Mouse (Mus musculus) kidney, adult 2 months (tissue): Measurements from ENCODE around the gene Peg10. TPM values are rescaled to one million over a fixed set of nuclear protein-coding genes. Genes with fewer than 3 reads are reported as not detected.
A peak's percentile ranks its signal among the peaks of the same experiment; 100 is the strongest.
"Not testable (repeated sequence)": the region's sequence is repeated elsewhere in the genome, so short reads cannot be mapped to it uniquely, and the experiment has no call there.

ENCODE experiments used
- DNase-seq: peaks from one replicate; pipeline ENCODE4 v3.0.0; 2021
- H3K27ac ChIP-seq: fragments of 200-500 bp; 2 replicates; pipeline ENCODE4 v1.5.1; 2012; ENCODE audit warnings: low read depth, low read length, control low read depth, inconsistent platforms; ENCODE audit not compliant: insufficient read depth
- H3K27me3 ChIP-seq: fragments of 200-500 bp; replicated peaks from 2 replicates; pipeline ENCODE4 v1.6.1; 2012; ENCODE audit warnings: mild to moderate bottlenecking, moderate library complexity, low read length, inconsistent platforms; ENCODE audit not compliant: control insufficient read depth, insufficient read depth
- H3K36me3 ChIP-seq: fragments of 200-500 bp; 2 replicates; pipeline ENCODE4 v1.6.1; 2012; ENCODE audit warnings: mild to moderate bottlenecking, moderate library complexity, low read length, inconsistent platforms; ENCODE audit not compliant: control insufficient read depth, insufficient read depth
- H3K4me1 ChIP-seq: fragments of 200-500 bp; 2 replicates; pipeline ENCODE4 v1.6.1; 2011; ENCODE audit warnings: low read length; ENCODE audit not compliant: control insufficient read depth, insufficient read depth
- H3K4me3 ChIP-seq: fragments of 200-500 bp; 2 replicates; pipeline ENCODE4 v1.5.1; 2011; ENCODE audit warnings: mild to moderate bottlenecking, low read depth, low read length, control low read depth; ENCODE audit not compliant: insufficient read depth
- CTCF ChIP-seq: fragments of 200-500 bp; conservative IDR thresholded peaks from 2 replicates; pipeline ENCODE4 v1.5.1; 2011; ENCODE audit warnings: low read depth, mild to moderate bottlenecking, control low read depth, low read length, moderate library complexity, mixed read lengths; ENCODE audit not compliant: insufficient read depth, insufficient read length
- POLR2A ChIP-seq: fragments of 200-500 bp; IDR thresholded peaks from one replicate; pipeline ENCODE4 v1.6.1; 2011; ENCODE audit warnings: low read depth, low read length, control low read depth
- WGBS: fragments of 180-500 bp; shearing (Covaris S2); methylation state at CpG from one replicate; pipeline ENCODE4 v1.1.7; 2018; 5-methylcytosine and 5-hydroxymethylcytosine counted together
- polyA plus RNA-seq: library from polyadenylated mRNA; depleted of rRNA; stranded (reverse); fragments of >200 nt; gene quantifications from 2 replicates; pipeline ENCODE4 v1.2.3, GENCODE M21; 2012

Gene Peg10
- polyA plus RNA-seq, 1 experiment: 0.27 TPM

DNA sequence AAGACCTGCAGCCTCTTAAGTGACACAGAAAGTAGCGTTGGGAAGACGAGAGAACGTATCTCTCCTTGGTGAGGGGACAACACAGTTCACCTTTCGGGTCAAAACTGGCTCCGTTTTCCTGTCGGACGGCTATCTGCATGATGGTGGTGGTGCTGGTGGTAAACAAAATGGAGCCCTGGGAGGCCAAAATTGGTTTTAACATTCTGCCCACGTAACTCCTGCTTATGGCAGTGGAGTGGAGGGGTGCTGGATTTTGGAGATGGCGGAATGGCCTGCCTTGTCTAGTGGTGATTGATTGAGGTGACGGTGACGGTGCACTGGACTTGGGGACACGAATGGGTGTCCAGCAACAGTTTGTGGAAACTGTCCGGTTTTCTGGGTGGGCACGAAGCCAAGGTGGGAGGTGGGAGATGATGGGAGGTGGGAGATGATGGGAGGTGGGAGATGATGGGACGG, 1.4 kb downstream of the Peg10 start:
- no peaks in the 10 kb centered on the region; the same call in 1 of the 2 replicates for H3K27me3 ChIP-seq

DNA sequence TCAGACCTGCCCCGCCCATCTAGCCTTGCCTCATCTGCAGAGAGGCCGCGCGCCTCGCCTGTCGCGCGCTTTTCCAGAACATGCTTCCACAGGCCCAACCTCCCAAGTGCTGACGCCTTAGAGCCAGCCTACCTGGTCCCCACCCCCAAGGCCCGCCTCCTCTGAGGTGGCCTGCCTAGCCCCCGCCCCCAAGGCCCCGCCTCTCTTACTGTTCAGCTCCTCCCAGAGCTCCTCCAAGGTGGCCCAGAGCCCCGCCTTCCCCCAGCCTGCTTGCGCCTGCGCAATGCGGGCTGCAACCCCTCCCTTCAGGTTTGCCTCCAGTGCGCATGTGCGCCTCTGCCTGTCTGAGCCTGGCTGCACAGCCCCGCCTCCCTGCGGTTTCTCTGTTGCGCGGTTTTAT, 2.0 kb downstream of the Peg10 start:
- H3K4me3 ChIP-seq: no peak overlapping the region
- WGBS: 46% methylated on average over 22 of the region's 22 CpGs
- TF ChIP-seq CTCF (no peak), POLR2A (no peak)
- H3K4me1 ChIP-seq: no peaks in the 10 kb centered on the region
- no peaks in the 10 kb centered on the region for H3K36me3 ChIP-seq
- H3K27ac ChIP-seq: no peak overlapping the region
- DNase-seq: peak; percentile 96
- no peaks in the 10 kb centered on the region; the same call in 1 of the 2 replicates for H3K27me3 ChIP-seq

More for the DNA sequence above, 1.4 kb downstream of the Peg10 start:
- H3K27ac ChIP-seq: no peak overlapping the region
- DNase-seq: no peak
- 51% methylated on average over 15 of the region's 15 CpGs for WGBS
- no peaks in the 10 kb centered on the region for H3K36me3 ChIP-seq
- TF ChIP-seq CTCF: no peak
- TF ChIP-seq POLR2A: no peak
- H3K4me3 ChIP-seq: peak overlapping the region; percentile 36; the same call in 1 of the 2 replicates
- H3K4me1 ChIP-seq: no peaks in the 10 kb centered on the region

DNA sequence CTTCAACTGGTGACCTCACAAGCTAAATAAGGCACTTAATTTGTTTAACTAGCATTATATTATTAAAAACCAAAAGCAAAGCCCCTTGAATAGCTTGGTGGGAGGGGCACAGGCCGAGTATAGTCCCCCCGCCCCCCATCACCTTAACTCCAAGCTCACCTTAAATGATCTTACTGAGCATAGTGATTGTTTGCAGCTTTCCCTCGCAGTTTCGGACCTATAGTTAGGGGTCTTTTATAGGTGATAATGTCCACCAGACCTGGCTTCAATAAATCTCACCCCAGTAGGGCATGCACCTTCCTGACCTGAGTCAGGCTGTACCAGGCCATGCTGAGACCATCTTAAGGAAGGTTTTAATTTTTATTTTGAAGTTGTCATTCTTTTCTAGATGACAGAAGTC, 4.2 kb downstream of the Peg10 start:
- no peak for DNase-seq
- TF ChIP-seq CTCF: no peak
- no peak for TF ChIP-seq POLR2A
- Histone ChIP-seq H3K27me3 (no peaks in the 10 kb centered on the region), H3K36me3 (no peaks in the 10 kb centered on the region), H3K27ac (no peak overlapping the region), H3K4me3 (no peak overlapping the region), H3K4me1 (no peaks in the 10 kb centered on the region)
- WGBS: 84% methylated on average over 4 of the region's 4 CpGs

DNA sequence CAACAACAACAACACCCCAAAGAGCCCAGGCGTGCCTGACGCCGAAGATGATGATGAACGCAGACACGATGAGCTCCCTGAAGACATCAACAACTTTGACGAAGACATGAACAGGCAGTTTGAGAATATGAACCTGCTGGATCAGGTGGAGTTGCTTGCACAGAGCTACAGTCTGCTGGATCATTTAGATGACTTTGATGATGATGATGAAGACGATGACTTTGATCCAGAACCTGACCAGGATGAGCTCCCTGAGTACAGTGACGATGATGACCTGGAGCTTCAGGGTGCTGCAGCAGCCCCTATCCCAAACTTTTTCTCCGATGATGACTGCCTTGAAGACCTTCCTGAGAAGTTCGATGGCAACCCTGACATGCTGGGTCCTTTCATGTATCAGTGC, 7.2 kb downstream of the Peg10 start:
- H3K4me1 ChIP-seq: no peaks in the 10 kb centered on the region
- no peak for DNase-seq
- TF ChIP-seq CTCF: no peak
- TF ChIP-seq POLR2A: no peak
- H3K4me3 ChIP-seq: no peak overlapping the region
- no peak overlapping the region for H3K27ac ChIP-seq
- no peaks in the 10 kb centered on the region for H3K36me3 ChIP-seq
- H3K27me3 ChIP-seq: no peaks in the 10 kb centered on the region
- 95% methylated on average over 10 of the region's 10 CpGs for WGBS

DNA sequence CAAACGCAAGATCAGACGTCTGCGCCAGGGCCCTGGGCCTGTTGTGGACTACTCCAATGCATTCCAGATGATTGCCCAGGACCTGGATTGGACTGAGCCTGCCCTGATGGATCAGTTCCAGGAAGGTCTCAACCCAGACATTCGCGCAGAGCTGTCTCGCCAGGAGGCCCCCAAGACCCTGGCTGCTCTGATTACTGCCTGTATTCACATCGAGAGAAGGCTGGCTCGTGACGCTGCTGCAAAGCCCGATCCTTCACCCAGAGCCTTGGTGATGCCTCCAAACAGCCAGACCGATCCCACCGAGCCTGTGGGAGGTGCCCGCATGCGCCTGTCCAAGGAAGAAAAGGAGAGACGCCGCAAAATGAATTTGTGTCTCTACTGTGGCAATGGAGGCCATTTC, 7.8 kb downstream of the Peg10 start:
- DNase-seq: no peak
- Histone ChIP-seq H3K4me3 (no peak overlapping the region), H3K27me3 (no peaks in the 10 kb centered on the region), H3K27ac (no peak overlapping the region), H3K4me1 (no peaks in the 10 kb centered on the region), H3K36me3 (no peaks in the 10 kb centered on the region)
- TF ChIP-seq CTCF (no peak), POLR2A (no peak)
- WGBS: 98% methylated on average over 16 of the region's 16 CpGs

DNA sequence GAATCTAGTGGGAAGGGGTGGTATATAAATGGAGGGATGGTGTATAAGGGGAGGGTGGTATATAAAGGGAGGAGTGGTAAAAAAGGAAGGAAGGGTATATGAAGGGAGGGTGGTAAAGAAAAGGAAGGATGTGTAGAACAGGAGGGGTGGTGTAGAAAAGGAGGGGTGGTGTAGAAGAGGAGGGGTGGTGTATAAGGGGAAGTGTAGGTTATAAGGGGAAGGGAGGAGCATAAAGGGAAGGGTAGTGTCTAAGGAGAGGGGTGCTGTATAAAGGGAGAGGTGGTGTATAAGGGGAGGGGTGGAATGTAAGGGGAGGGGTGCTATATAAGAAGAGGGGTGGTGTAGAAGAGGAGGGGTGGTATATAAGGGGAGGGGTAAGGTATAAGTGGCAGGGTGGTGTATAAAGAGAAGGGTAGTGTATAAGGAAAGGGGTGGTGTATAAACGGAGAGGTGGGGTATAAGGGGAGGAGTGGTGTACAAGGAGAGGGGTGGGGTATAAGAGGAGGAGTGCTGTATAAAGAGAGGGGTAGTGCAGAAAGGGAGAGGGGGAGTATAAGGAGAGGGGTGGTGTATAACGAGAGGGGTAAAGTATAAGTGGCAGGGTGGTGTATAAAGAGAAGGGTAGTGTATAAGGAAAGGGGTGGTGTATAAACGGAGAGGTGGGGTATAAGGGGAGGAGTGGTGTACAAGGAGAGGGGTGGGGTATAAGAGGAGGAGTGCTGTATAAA, 14.5 kb downstream of the Peg10 start:
- 38% methylated on average over 3 of the region's 3 CpGs for WGBS
- not testable (repeated sequence) for H3K27ac ChIP-seq, H3K27me3 ChIP-seq, H3K36me3 ChIP-seq, H3K4me3 ChIP-seq, DNase-seq, H3K4me1 ChIP-seq

DNA sequence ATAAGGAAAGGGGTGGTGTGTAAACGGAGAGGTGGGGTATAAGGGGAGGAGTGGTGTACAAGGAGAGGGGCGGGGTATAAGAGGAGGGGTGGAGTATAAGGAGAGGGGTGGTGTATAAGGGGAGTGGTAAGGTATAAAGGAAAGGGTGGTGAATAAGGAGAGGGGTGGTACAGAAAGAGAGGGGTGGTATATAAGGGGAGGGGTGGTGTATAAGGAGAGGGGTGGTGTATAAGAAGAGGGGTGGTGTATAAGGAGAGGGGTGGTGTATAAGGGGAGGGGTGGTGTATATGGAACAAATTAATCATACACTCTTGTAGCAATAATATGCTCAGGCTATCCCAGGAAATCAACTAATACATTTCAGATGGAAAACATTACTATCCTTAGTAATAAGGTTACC, 15.1 kb downstream of the Peg10 start:
- H3K4me1 ChIP-seq: no peaks in the 10 kb centered on the region
- no peaks in the 10 kb centered on the region for H3K27me3 ChIP-seq
- DNase-seq: no peak
- 46% methylated on average over 2 of the region's 2 CpGs for WGBS
- H3K27ac ChIP-seq: no peak overlapping the region
- no peak overlapping the region for H3K4me3 ChIP-seq
- H3K36me3 ChIP-seq: no peaks in the 10 kb centered on the region
- TF ChIP-seq CTCF (no peak), POLR2A (no peak)

DNA sequence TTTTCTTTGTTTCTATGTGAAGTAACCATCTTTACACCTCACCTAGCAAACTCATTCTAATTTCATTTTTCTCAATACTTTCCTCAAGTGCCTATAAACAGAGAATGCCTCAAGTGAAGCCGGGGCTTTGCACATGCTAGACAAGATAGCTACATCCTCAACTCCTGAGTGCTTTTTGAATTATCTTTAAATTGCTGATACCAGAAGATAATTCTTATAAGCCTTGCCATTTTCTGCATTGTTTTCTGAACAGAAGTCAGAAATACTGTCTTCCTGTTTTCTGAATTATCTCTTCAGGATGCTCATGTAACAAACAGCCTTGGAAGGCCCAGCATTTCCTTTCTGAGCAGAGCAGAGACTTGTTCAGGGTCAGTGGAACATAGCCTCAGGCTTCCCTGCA, 49.2 kb downstream of the Peg10 start:
- WGBS: 75% methylated on average over 1 of the region's 1 CpGs
- Histone ChIP-seq H3K27me3 (no peaks in the 10 kb centered on the region), H3K36me3 (no peaks in the 10 kb centered on the region)

DNA sequence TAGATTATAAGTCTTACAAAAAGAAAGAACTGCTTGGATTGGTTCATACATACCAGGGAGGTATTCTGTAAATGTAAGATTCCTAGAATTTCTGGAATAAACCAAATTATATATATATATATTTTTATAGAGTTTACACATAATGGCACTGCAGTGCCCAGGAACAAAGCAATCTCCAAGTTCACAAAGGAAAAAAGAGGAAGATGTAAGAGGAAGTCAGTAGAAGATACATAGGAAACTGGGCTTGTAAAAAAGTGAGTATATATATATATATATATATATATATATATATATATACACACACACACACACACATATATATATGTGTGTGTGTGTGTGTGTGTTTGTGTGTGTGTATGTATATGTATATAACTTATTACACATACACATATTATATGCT, 50.2 kb downstream of the Peg10 start:
- not testable (repeated sequence) for H3K36me3 ChIP-seq, H3K4me3 ChIP-seq, H3K27me3 ChIP-seq, DNase-seq, H3K27ac ChIP-seq, H3K4me1 ChIP-seq

More for the DNA sequence above, 49.2 kb downstream of the Peg10 start:
- no peak for TF ChIP-seq CTCF
- TF ChIP-seq POLR2A: no peak
- no peak overlapping the region for H3K27ac ChIP-seq
- H3K4me3 ChIP-seq: no peak overlapping the region
- DNase-seq: no peak
- H3K4me1 ChIP-seq: no peaks in the 10 kb centered on the region
